Mouse (Mus musculus) hindbrain, embryonic 11.5 days (tissue): ENCODE data around the gene Fpgs. TPM values are rescaled to one million over a fixed set of nuclear protein-coding genes. Genes with fewer than 3 reads are reported as not detected.

ENCODE experiments used
- ATAC-seq: fragments of 200-750 bp; cut with Nextera tagmentation; 2 replicates; pipeline ENCODE4 v1.8.0; 2017; ENCODE audit warnings: mild to moderate bottlenecking, moderate TSS enrichment, moderate library complexity; ENCODE audit not compliant: low FRiP score
- DNase-seq: peaks from one replicate; pipeline ENCODE4 v3.0.0-alpha.2; 2015; ENCODE audit warnings: low spot score
- H3K27ac ChIP-seq: fragments of 300-500 bp; sonication (generic); 2 replicates; pipeline ENCODE4 v1.5.1; 2014; ENCODE audit warnings: mild to moderate bottlenecking, low read depth, low read length
- H3K27me3 ChIP-seq: fragments of 300-500 bp; sonication (generic); 2 replicates; pipeline ENCODE4 v1.6.1; 2014; ENCODE audit warnings: mild to moderate bottlenecking, low read length, moderate library complexity, mixed read lengths; ENCODE audit not compliant: control insufficient read depth, insufficient read depth
- H3K36me3 ChIP-seq: fragments of 300-500 bp; sonication (generic); 2 replicates; pipeline ENCODE4 v1.6.1; 2014; ENCODE audit warnings: mild to moderate bottlenecking, low read length, moderate library complexity, mixed read lengths; ENCODE audit not compliant: control insufficient read depth, insufficient read depth
- H3K4me1 ChIP-seq: fragments of 300-500 bp; sonication (generic); replicated peaks from 2 replicates; pipeline ENCODE4 v1.6.1; 2014; ENCODE audit warnings: low read length, mixed read lengths; ENCODE audit not compliant: control insufficient read depth, insufficient read depth
- H3K4me2 ChIP-seq: fragments of 300-500 bp; sonication (generic); replicated peaks from 2 replicates; pipeline ENCODE4 v1.6.1; 2014; ENCODE audit warnings: mild to moderate bottlenecking, low read depth, low read length
- H3K4me3 ChIP-seq: fragments of 300-500 bp; sonication (generic); 2 replicates; pipeline ENCODE4 v1.5.1; 2014; ENCODE audit warnings: low read depth, low read length
- H3K9ac ChIP-seq: fragments of 300-500 bp; sonication (generic); 2 replicates; pipeline ENCODE4 v1.6.1; 2014; ENCODE audit warnings: low read depth, low read length
- H3K9me3 ChIP-seq: fragments of 300-500 bp; sonication (generic); 2 replicates; pipeline ENCODE4 v1.6.1; 2016; ENCODE audit warnings: low read length; ENCODE audit not compliant: control insufficient read depth
- WGBS: fragments of 180-500 bp; shearing (Covaris S2); extraction: QIAGEN DNeasy Blood & Tissue Kit; methylation state at CpG from one replicate; pipeline ENCODE4 v1.1.7; 2014; 5-methylcytosine and 5-hydroxymethylcytosine counted together
- polyA plus RNA-seq: library from polyadenylated mRNA; unstranded; fragments of >200 nt; fragmentation: Nextera tagmentation; extraction: Ambion mirVana; gene quantifications from 2 replicates; pipeline ENCODE4 v1.2.1, GENCODE M21; 2014

Fpgs gene
- polyA plus RNA-seq, 1 experiment from 2014 or later: 11.2 TPM

GRCm38 (mm10) chr2:32646379-32647056 is 57.4 kb downstream of the Fpgs start, which contains the start of gene Eng:
Eng (plus strand) TSS chr2:32646595.
- no peak within 1 kb of the TSS for H3K27ac ChIP-seq
- ATAC-seq: no peak
- H3K4me2 ChIP-seq: no peak within 1 kb of the TSS
- H3K9me3 ChIP-seq: no peaks in the 10 kb centered on the region
- no peaks in the 10 kb centered on the region for H3K4me1 ChIP-seq
- H3K4me3 ChIP-seq: peak within 1 kb of the TSS; percentile 6; the same call in 1 of the 2 replicates
- H3K27me3 ChIP-seq: no peaks in the 10 kb centered on the region
- no peaks in the 10 kb centered on the region for H3K36me3 ChIP-seq
- no peak for DNase-seq
- H3K9ac ChIP-seq: no peak within 1 kb of the TSS
- WGBS: 53% methylated on average over 31 of the region's 31 CpGs

GRCm38 (mm10) chr2:32645647-32646046 is 58.3 kb downstream of the Fpgs start:
- H3K4me2 ChIP-seq: no peak overlapping the region
- no peak overlapping the region for H3K27ac ChIP-seq
- H3K4me1 ChIP-seq: 0 out of 2 replicates have a peak, but pooled peaks cover under 1% of the 10 kb centered on the region
- ATAC-seq (no peak), DNase-seq (no peak)
- 65% methylated on average over 3 of the region's 3 CpGs for WGBS
- no peaks in the 10 kb centered on the region for H3K9me3 ChIP-seq
- no peak overlapping the region for H3K9ac ChIP-seq
- H3K36me3 ChIP-seq: no peaks in the 10 kb centered on the region
- no peak overlapping the region for H3K4me3 ChIP-seq
- H3K27me3 ChIP-seq: no peaks in the 10 kb centered on the region

GRCm38 (mm10) chr2:32644799-32645475 is 59.0 kb downstream of the Fpgs start:
- WGBS: 83% methylated on average over 8 of the region's 8 CpGs
- H3K27me3 ChIP-seq: no peaks in the 10 kb centered on the region
- H3K9ac ChIP-seq: no peak overlapping the region
- H3K4me2 ChIP-seq: no peak overlapping the region
- H3K4me3 ChIP-seq: no peak overlapping the region
- DNase-seq (no peak), ATAC-seq (no peak)
- no peaks in the 10 kb centered on the region for H3K36me3 ChIP-seq
- no peak overlapping the region for H3K27ac ChIP-seq
- H3K9me3 ChIP-seq: no peaks in the 10 kb centered on the region
- 0 out of 2 replicates have a peak, but pooled peaks cover 2% of the 10 kb centered on the region for H3K4me1 ChIP-seq

GRCm38 (mm10) chr2:32644083-32644482 is 59.9 kb downstream of the Fpgs start:
- 0 out of 2 replicates have a peak, but pooled peaks cover 2% of the 10 kb centered on the region for H3K4me1 ChIP-seq
- no peak overlapping the region for H3K27ac ChIP-seq
- no peak overlapping the region for H3K4me2 ChIP-seq
- H3K36me3 ChIP-seq: no peaks in the 10 kb centered on the region
- 80% methylated on average over 9 of the region's 9 CpGs for WGBS
- no peak for DNase-seq
- H3K4me3 ChIP-seq: no peak overlapping the region
- H3K27me3 ChIP-seq: no peaks in the 10 kb centered on the region
- no peaks in the 10 kb centered on the region for H3K9me3 ChIP-seq
- ATAC-seq: no peak
- no peak overlapping the region for H3K9ac ChIP-seq

GRCm38 (mm10) chr2:32642813-32643212 is 61.1 kb downstream of the Fpgs start:
- Histone ChIP-seq H3K36me3 (no peaks in the 10 kb centered on the region), H3K9me3 (no peaks in the 10 kb centered on the region), H3K9ac (no peak overlapping the region), H3K27ac (no peak overlapping the region), H3K4me3 (no peak overlapping the region), H3K4me2 (no peak overlapping the region), H3K4me1 (peaks cover 5% of the 10 kb centered on the region), H3K27me3 (no peaks in the 10 kb centered on the region)
- WGBS: 69% methylated on average over 7 of the region's 7 CpGs
- ATAC-seq (no peak), DNase-seq (no peak)

- Histone ChIP-seq H3K9me3 (no peaks in the 10 kb centered on the region), H3K4me2 (no peak overlapping the region), H3K9ac (no peak overlapping the region), H3K4me1 (peaks cover 7% of the 10 kb centered on the region), H3K36me3 (no peaks in the 10 kb centered on the region), H3K27ac (no peak overlapping the region), H3K4me3 (no peak overlapping the region), H3K27me3 (no peaks in the 10 kb centered on the region)
- WGBS: 87% methylated on average over 5 of the region's 5 CpGs
- ATAC-seq (no peak), DNase-seq (no peak)
These were observed 62.1 kb downstream of the Fpgs start for GRCm38 (mm10) chr2:32641810-32642209.

- WGBS: 58% methylated on average over 6 of the region's 6 CpGs
- no peak overlapping the region for H3K4me3 ChIP-seq
- no peak for DNase-seq
- no peak for ATAC-seq
- no peaks in the 10 kb centered on the region for H3K27me3 ChIP-seq
- no peak overlapping the region for H3K4me2 ChIP-seq
- no peak overlapping the region for H3K27ac ChIP-seq
- H3K4me1 ChIP-seq: peaks cover 7% of the 10 kb centered on the region
- no peaks in the 10 kb centered on the region for H3K36me3 ChIP-seq
- no peaks in the 10 kb centered on the region for H3K9me3 ChIP-seq
- no peak overlapping the region for H3K9ac ChIP-seq
These were observed 63.3 kb downstream of the Fpgs start for GRCm38 (mm10) chr2:32640550-32641051.

GRCm38 (mm10) chr2:32639632-32640031 is 64.3 kb downstream of the Fpgs start:
- WGBS: 80% methylated on average over 1 of the region's 1 CpGs
- no peak overlapping the region for H3K4me2 ChIP-seq
- H3K9me3 ChIP-seq: no peaks in the 10 kb centered on the region
- H3K4me1 ChIP-seq: peaks cover 7% of the 10 kb centered on the region
- ATAC-seq: no peak
- no peak overlapping the region for H3K27ac ChIP-seq
- no peaks in the 10 kb centered on the region for H3K27me3 ChIP-seq
- no peak overlapping the region for H3K9ac ChIP-seq
- no peak overlapping the region for H3K4me3 ChIP-seq
- DNase-seq: no peak
- H3K36me3 ChIP-seq: no peaks in the 10 kb centered on the region
